Mouse (Mus musculus) adrenal gland, postnatal 25 days (tissue): ENCODE results near the gene Tas2r143. TPM values are rescaled to one million over a fixed set of nuclear protein-coding genes. Genes with fewer than 3 reads are reported as not detected.

Experiments used
- DNase-seq: peaks from one replicate; pipeline ENCODE4 v3.0.0; 2021; ENCODE audit warnings: mixed read lengths
- total RNA-seq: library from RNA; stranded (reverse); gene quantifications from 2 replicates; pipeline ENCODE4 v1.2.3, GENCODE M21; 2021

Gene Tas2r143
- total RNA-seq, 1 experiment from 2014 or later = 11.8 TPM

DNA sequence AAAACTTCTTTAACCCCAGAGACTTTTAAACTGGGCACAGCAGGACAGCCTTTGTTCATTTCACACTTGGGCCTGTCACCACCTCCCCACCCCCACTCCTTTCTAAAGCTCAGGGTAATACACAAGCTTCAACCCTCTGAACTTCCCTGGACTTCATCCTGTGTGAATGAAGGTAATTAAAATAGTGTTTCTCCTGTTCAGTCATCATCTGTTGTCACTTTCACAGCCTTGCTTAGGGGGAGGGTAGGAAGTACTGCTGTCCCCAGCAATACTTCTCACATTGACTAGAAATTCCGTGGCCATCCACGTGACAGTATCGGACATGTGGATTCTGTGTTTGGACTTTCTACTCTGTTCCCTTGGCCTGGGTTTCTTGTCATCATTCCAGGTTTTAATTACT, 30.2 kb upstream of the Tas2r143 start:
- no peak for DNase-seq

DNA sequence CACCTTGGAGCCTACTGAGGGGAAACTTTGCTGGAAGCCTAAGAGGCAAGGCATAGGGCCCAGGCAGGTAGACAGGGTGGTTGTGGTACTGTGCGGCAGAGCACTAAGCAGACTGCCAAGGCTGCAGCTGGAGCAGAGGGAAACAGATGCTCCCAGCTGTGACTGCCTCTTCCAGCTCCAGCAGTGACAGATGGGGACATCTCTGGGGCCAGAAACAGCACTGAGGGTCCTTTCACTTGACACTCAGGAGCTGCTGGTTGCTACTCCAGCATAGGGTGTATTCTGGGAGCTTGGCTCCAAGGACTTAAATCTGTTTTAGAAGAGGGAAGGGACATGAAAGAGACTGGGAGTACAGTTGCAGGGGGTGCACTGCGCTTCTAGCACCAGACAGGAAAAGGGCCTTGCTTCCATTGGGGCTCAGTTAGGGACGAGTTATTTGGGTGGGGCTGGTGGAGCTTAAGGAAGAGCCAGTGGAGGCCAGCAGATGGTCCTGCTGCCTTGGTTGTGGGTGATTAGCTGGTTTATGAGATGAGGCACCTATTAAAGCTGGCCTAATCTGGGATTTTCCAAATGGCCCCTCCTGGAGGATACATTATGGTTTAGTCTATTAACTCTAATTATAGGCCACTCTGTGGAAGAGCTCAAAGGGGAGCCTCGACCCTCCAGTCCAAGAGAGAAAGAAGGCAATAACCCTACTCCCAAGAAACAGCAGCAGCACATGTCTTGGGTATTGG, 29.2 kb upstream of the Tas2r143 start:
- DNase-seq = no peak

DNA sequence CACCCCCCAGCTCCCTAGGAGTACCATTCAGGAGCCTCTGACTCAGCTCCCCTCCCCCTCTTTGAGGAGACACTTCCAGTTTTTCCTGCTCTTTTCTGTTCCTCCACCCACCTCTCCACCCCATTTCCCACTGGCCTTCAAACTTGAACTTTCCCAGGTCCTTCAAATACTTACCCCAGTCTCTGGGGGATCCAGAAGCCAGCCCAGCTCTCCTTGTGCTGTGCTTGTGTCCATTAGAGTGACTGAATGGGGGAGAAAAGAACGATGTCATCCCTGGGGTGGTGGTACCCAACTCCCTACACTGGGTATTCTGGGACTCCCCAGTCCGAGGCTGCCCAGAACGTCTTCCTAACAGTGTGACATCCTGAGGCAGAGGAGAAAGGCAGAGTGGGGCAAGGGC, 28.0 kb upstream of the Tas2r143 start:
- no peak for DNase-seq

DNA sequence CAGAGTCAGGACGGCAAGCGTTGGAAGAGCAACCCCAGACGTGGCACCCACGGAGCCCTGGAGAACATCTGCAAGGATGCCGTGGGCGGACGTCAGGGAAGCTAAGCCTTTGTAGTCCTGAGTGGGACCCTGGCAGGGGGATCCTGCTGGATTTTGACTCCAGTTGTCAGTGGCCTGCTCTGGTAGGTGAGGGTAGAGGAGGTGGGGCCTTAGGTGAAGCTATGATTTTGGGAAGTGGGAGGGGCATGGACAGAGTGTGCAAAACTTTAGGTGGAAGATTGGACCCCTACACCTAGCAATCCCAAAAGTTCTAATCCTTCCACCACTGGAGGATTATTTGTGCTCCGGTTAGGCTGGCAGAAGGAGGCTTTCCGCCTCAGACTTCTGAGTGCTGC, 27.6 kb upstream of the Tas2r143 start:
- no peak for DNase-seq

DNA sequence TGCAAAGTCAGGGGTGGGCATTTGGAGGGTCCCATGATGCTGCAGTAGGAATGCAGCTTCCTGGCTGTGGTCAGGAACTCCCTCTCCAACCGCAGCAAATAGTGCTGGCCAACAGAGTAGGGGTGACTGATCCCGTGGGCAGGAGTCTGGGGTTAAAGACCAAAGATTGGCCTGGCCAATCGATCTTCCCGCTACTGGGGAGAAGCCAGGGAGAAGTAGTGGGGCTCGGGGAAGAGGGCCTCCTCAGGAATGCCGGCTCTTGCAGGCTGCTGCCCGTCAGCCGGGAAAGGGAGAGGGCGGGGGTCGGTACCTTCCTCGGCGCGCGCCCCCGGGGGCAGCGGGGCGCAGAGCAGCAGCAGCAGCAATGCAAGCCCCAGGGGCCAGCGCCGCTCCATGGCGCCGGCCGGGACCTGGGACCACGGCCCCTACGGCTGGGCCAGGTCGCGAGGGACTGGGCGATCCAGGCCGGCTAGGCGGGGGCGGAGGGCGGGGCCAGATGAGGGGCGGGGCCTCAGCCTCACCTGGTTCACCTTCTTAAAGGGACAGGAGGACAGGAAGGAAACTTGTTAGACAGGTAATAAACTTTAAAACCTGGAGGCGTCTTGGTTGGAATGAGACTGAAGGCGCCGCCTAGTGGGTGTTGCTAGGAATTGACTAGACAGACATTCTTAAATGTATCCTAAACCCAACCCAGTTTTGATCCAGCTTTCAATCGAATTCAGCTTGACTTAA, 27.1 kb upstream of the Tas2r143 start, which contains the start of gene Epha1:
TSS of gene Epha1 (minus strand) at position 453 of the 732 bp plus-strand sequence.
- peak; percentile 59 for DNase-seq

DNA sequence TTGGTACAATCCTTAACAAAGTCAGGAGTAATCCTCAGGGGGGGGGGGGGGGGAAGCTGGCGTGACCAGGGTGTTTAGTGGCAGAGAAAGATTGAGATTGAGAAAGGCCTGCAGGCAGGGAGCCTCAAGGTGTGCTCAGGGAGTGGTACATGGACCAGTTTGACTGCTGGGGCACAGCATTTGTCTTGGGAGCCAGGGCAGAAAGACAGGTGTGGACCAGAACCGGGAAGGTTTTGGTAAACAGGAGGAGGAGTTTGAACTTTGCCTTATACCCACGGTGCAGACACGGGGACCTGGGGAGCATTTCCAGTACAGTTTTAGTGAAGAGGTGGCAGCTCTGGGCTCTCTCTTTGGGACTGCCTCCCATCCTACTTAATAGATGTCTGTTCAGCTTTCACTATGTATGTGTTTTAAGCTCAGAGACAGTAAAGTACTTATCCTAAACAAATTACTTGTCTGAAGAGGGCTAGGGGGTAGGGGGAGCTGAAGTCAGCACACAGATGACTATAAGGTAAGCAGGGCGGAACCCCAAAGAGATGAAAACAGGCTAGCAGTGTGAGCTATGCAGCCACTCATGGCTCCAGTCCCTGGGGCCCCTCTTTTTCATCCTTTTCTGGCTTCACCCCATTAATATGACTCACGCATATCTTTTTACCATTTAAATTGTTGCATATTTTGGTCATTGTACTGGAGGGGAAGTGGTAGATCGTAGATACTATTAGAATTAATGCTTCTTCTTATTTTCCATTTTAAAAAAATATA, 26.2 kb upstream of the Tas2r143 start:
- DNase-seq = no peak

DNA sequence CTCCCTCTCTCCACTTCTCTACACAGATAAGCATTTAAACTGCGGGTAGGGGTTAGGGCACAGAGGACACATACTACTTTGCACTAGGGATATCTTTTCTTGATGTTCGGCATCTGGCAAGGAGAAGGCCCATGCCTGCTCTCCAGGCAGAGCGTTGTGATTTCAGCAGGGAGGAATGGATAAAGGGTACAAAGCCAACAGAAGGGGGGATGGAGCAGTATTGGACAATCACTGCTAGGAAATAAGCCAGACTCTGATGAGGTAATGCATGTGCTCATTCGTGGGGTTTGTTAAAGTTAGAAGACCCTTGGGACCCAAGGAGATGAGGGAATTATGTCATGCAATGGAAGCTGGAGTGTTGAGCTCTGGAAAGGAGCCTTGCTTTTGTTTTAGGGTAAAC, 25.3 kb upstream of the Tas2r143 start:
- no peak for DNase-seq

DNA sequence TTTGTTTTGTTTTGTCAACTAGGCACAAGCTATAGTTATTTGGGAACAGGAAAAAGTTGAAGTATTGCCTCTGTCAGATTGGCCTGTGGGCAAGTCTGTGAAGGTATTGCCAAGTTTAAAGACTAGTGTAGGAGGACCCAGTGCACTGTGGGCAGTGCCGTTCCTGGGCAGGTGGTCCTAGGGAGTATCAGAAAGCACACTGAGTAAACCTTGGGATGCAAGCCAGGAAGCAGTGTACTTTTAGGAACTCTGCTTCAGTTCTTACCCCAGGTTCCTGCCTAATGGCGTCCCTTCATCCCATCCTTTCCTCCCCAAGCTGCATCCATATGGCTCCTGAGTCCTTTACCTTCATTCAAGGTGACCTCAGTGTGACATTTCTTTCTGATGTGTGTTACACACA, 24.9 kb upstream of the Tas2r143 start:
- no peak for DNase-seq

DNA sequence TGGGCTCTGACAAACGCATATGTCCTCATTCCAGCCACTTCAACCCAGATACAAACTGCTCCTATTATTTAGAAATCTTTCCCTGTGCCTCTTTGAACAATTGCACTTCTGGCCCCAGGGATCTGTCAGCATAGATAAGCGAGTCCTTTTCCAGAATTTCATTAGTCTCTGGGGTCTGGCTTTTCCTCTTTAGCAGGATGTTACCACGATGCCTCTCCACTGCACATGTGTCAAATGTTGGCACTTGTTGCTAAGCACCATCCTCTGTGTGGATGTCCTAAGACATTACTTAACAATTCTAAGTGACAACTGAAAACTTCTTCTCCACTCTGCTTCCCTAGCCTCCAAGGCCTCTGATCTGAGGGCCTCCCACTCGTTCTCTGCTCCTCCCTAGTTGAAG, 24.0 kb upstream of the Tas2r143 start:
- DNase-seq = no peak

DNA sequence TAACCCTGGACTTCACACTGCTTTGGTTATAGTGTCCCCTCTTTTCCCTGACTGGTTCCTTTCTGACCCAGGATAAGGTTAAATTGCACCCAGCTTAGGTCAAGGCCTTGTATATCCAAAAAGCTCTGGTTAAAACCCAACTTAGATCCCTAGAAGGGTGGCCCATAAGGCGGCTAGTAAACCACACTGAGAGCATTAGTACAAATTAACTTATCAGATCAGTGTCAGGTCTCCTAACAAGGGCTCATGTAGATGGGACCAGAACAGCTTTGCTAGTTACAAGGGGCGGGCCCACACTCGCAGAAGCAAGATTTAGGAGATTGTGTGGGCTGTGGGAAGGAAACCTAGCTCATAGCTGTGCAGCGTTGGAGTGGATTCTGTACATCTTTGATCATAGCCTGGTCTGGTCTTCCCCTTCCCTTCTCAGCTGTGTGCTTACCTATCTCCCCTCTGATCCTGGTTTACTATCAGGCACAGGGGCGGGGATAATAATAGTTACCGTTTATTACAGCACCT, 23.5 kb upstream of the Tas2r143 start:
- DNase-seq = no peak

DNA sequence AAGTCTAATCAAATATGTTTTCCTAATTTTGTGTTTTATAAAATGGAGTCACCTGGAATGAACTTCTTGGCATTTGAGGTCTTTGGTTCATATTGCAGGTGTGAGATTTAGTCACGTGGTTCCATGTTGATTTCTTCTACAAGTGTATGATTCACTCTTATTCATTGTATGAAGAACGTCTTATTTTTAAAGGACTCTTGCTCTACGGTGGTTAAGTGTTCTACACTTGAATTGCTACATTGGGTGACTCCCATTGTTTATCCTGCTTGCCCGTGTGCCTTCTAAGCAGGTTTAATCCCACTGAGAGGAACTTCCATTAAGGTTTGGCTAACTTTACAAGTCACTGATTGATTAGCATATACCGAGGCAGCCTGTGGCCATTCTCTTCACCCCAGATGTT, 22.8 kb upstream of the Tas2r143 start:
- no peak for DNase-seq

DNA sequence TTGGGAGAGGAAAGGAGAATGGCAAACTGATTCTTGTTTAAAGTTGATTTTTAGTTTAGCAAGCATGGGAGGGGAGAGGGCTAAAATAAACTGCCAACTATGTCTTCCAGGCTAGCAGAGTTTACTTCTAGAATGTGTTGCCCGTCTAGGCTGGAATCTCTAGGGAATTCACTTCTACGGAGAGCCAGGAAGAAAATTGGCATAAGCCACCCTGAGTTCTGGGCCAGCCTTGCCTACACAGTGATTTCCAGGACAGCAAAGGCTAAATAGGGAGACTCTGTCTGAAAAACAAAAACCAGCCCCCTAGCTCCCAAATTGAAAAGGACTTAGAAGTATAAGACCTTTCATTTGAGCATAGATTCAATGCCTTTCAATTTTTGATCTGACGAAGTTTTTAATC, 20.5 kb upstream of the Tas2r143 start:
- no peak for DNase-seq

DNA sequence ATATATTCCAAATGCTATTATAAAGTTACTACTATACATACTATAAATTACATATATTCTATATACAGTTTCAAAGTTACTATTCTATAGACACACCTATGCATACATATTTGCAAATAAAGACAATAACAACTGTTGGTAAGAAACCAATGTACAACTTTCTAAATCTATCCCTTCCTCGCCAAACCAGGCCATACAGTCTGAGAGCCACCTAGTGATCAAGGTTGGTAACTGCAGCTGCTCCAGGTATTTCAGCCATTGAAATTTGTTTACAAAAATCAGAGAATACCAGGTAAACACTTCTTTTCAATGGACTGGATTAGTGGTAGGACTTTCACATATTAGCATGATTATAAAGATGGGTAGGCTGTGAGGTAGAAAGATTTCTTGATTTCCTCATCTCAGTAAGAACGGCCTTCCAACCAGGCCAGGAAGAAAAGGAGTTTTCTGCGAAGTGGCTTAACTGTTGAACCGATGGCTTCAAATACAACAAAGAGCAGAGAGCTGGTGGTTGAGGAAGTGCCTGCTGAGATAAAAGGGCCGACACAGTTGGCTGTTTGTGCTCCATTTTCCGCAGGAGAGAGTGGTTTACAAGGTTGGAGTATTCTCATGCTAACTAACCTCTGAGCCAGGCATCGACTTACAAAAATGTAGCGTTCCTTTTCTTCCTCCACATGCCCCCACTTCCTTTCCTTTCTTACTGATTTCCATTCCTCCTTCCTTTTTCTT, 19.5 kb upstream of the Tas2r143 start:
- peak; percentile 23 for DNase-seq

DNA sequence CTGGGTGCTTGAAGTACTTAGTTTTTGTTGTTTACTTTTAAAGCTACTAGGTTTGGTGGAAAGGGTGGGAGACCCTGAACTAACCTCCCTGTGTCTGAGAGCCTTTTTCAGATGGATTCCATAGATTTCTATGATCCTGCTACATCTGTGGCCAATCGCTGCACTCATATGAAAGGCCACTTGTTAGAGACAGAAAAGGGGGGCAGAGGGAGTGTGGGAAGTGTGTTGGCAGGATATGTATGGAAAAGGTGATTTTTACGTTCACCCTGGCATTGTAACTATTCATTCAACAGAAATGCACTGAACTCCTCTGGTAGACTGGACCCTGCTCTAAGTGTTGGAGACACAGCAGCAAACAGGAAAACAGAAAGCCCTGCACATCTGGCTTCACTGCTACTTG, 18.8 kb upstream of the Tas2r143 start:
- DNase-seq = no peak

DNA sequence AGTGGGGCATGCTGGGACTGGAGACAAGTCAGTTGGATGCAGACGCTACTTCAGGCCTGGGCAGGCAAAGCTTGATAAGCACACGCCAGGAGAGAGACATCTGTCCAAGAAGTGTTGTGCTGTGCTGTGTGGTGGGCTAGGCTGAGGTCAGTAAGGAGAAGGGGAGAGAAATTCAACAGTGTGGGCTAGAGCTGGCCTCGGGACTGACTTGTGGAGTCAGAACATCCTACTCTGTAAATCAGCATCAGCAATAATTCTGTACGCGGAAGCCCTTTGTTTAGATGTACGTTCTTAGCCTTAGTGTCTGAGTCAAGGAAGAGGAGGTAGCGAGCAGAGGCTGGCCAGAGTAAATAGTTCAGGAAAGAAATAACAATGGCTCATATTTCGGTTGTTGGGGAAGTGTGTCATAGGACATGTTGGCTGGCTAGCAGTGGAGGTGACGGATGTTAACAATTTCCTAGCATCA, 18.1 kb upstream of the Tas2r143 start:
- DNase-seq = no peak

DNA sequence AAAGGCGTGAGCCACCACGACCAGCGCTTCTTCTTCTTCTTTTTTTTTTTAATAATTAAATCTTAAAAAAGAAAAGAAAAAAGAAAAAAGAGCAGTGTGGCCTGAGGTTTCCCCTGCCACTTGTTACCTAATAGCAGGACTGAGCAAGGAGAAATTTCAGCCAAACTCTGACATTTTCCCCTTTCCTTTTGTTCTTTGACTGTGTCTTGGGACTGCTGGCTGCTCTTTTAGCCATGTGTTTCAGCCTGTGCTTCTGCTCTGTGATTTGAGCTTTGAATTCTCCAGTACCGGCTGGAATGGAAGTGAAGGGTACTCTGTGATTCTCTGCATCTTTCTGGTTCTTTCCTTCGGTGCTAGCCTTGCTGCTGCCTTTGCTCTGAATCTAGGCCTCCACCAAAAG, 16.7 kb upstream of the Tas2r143 start:
- DNase-seq = no peak

DNA sequence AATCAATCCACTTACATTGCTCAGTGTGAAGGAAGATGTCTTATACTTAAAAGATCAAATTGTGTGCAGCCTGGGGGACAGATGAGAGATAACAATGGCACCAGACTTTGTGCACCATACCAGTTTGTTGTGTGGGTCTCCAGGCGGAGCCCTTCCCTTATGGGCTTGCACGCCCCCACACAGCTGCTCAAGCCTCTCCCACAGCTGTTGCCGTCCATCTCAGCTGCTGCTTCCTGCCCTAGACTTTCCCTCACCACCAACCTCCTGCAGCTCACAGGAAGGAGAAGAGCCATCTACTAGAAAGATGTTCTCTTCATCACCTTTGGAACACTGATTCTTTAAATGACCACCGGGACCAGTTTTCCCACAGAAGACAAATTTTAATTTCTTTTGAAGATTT, 14.4 kb upstream of the Tas2r143 start:
- no peak for DNase-seq

DNA sequence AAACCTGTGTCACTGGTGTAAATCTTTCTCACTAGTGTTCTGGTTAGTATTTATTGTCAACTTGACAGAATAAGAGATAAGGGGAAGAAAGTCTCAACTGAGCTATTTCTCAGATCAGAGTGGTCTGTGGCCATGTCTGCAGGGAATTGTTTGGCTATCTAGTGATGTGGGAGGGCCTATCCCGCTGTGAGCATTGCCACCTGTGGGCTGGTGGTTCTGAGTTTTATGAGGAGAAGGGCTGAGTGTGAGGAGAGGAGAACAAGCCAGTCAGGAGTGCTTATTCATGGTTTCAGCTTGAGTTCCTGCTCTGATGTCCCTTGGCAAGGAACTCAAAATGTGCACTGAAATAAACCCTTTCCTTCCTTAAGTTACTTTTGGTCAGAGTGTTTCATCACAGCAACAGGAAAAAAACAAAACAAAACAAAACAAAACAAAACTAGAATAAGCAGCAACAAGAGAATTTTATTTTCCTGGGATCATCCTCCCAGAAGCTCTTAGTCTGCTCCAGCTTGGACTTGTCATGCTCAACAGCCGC, 8.2 kb upstream of the Tas2r143 start:
- no peak for DNase-seq

DNA sequence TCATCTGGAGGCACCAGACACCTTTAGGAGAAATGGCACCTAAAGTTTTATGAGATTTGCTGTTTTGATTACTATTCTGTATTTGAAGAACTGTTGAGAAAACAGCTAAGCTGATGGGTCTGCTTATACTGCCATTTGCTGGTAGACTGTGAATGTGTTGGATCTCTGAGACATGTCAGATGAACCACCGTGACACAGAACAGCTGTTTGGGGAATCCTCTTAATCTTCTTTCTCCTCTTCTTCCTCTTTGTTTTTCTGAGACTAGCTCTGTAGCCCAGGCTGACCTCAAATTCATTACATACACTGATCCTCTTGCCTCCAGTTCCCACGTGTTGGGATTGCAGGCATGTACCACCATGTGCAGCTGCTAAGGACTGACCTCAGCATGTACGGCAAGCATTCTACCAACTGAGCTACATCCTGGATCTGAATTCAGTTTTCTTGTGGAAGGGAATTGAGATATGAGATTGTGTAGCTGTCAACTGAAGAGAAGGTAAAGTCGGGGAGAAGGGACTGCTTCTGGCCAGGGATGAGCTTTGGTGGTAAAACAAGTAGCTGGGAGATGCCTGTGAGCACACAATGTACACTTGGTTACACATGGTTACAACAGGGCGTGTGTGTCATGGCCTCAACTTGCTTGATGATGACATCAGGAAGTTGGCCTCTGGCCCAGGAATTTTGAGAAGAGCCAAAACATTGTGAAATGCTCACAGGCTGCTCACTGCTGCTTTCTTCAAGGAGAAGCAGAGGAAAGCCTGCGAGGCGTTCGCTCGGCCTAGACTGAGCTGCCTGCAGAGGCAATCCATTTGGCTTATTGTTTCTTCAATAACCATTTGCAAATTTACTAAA, 3.9 kb upstream of the Tas2r143 start:
- peak; percentile 88 for DNase-seq

DNA sequence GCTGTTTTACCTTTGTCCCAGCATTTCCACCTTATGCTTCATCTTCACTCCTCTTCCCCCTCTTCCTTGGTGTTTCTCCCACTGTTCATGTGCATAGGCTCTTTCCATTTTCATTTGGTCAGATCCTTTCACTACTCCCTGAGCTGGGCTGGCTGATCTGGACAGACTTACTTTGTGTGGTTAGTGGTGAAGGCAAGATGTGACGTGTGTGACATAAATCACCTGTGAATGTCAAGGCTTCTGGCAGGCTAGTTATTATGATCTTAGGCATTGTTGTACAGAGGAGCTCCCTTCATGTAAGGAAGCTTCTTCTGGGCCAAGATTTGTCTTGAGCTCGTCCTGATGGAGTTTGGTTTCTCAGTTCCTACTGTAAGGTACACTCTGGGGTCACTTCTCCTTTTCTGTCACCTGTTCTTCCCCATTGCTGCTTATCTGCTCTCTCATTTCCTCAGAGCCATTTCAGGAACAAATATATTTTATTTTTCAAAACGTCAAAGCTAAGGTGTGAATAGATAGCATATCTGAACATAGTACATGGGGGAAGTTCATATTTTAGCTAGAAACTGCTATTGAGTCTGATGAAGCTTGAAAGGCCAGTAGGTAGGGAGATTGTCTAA, 2.9 kb upstream of the Tas2r143 start:
- DNase-seq = peak; percentile 24
